8 mouse cellular contexts compared by ENCODE assay signal in the genomic region with DNA sequence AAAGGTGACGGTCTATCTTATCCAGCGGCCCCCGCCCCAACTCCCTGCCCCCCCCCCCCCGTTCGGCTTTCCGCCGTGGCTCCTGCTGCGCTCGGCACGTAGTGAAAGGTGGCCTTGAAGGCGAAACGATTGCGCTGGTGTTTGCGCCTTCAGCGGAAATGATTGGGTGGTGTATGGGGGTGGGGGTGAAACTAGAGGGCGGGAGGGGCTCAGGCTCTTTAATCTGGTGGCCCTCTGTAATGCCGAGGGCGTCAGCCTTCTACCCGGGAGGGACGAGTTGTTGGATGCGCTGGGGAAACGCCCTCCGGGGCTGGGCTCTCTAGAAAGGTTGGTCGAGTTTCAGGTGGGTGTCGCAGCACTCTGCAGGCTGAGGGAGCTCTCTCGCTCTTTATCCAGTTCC. TPM values are rescaled to one million over a fixed set of nuclear protein-coding genes. Genes with fewer than 3 reads are reported as not detected.
A peak's percentile ranks its signal among the peaks of the same experiment; 100 is the strongest.
DNase-seq lines count a peak whose midpoint lies in the region; ATAC-seq and TF ChIP-seq lines count a peak whose summit lies in the region.

No protein-coding gene starts in this region.

- H3K4me1 ChIP-seq in embryonic facial prominence, embryonic 14.5 days (ENCODE audit: control insufficient read depth, insufficient read depth, low read length), result peaks cover 15% of the 10 kb centered on the region
- H3K4me1 ChIP-seq in heart, embryonic 13.5 days, result peaks cover 53% of the 10 kb centered on the region
- H3K4me1 ChIP-seq in kidney, embryonic 15.5 days, result peaks cover 52% of the 10 kb centered on the region
- peaks cover 8% of the 10 kb centered on the region for H3K4me1 ChIP-seq in lung, embryonic 14.5 days (ENCODE audit: insufficient read depth)
- H3K4me1 ChIP-seq in thymus, adult 2 months (replicated peaks; ENCODE audit: control insufficient read depth, insufficient read depth, low read length), result peaks cover 27% of the 10 kb centered on the region

- peak overlapping the region; percentile 72 for H3K4me3 ChIP-seq in embryonic facial prominence, embryonic 14.5 days (ENCODE audit: low read depth, low read length)
- H3K4me3 ChIP-seq in heart, embryonic 13.5 days, result peak overlapping the region; percentile 76
- H3K4me3 ChIP-seq in kidney, embryonic 15.5 days (replicated peaks), result peak overlapping the region; percentile 85
- H3K4me3 ChIP-seq in lung, embryonic 14.5 days (ENCODE audit: low read depth, low read length), result peak overlapping the region; percentile 75
- peak overlapping the region; percentile 88 for H3K4me3 ChIP-seq in thymus, adult 2 months (ENCODE audit: control insufficient read depth, insufficient read depth, low read length)

- TF ChIP-seq CTCF in lung, embryonic 14.5 days (IDR thresholded peaks at IDR 0.05; ENCODE audit: low read depth), result no peak
- no peak for TF ChIP-seq CTCF in thymus, adult 2 months (IDR thresholded peaks at IDR 0.05; ENCODE audit: borderline replicate concordance, control insufficient read depth, extremely low read depth, insufficient read depth, low read length, poor library complexity)

- H3K9ac ChIP-seq in embryonic facial prominence, embryonic 14.5 days (ENCODE audit: low read depth, low read length), result peak overlapping the region; percentile 98
- peak overlapping the region; percentile 99 for H3K9ac ChIP-seq in heart, embryonic 13.5 days
- peak overlapping the region; percentile 97 for H3K9ac ChIP-seq in kidney, embryonic 15.5 days
- peak overlapping the region; percentile 98 for H3K9ac ChIP-seq in lung, embryonic 14.5 days

- H3K36me3 ChIP-seq in embryonic facial prominence, embryonic 14.5 days (ENCODE audit: control insufficient read depth, insufficient read depth, low read length), result no peaks in the 10 kb centered on the region
- H3K36me3 ChIP-seq in heart, embryonic 13.5 days, result peaks cover 8% of the 10 kb centered on the region; the same call in 1 of the 2 replicates
- no peaks in the 10 kb centered on the region for H3K36me3 ChIP-seq in kidney, embryonic 15.5 days
- H3K36me3 ChIP-seq in lung, embryonic 14.5 days (ENCODE audit: insufficient read depth), result no peaks in the 10 kb centered on the region
- H3K36me3 ChIP-seq in thymus, adult 2 months (ENCODE audit: control insufficient read depth, insufficient read depth, low read length), result no peaks in the 10 kb centered on the region

- peak; percentile 47 for ATAC-seq in activated CD4-positive, CD25-positive, alpha-beta regulatory T cell, adult 4 months
- ATAC-seq in embryonic facial prominence, embryonic 14.5 days (ENCODE audit: low read depth), result peak; percentile 14; the same call in 1 of the 2 replicates
- ATAC-seq in heart, embryonic 13.5 days (ENCODE audit: extremely low read depth, insufficient number of reproducible peaks, low FRiP score, low TSS enrichment), result no peak
- peak; percentile 20 for ATAC-seq in kidney, embryonic 15.5 days (replicated peaks; ENCODE audit: low FRiP score)
- ATAC-seq in lung, embryonic 14.5 days (ENCODE audit: insufficient read depth), result peak; percentile 9; the same call in 1 of the 2 replicates
- peak; percentile 28 for ATAC-seq in neutrophil, adult 5-6 weeks (ENCODE audit: extremely low read depth, insufficient number of reproducible peaks, low FRiP score, poor library complexity, severe bottlenecking)

- H3K27ac ChIP-seq in embryonic facial prominence, embryonic 14.5 days (replicated peaks; ENCODE audit: low read depth, low read length), result peak overlapping the region; percentile 99
- peak overlapping the region; percentile 100 for H3K27ac ChIP-seq in heart, embryonic 13.5 days (replicated peaks)
- H3K27ac ChIP-seq in kidney, embryonic 15.5 days, result peak overlapping the region; percentile 100
- peak overlapping the region; percentile 100 for H3K27ac ChIP-seq in lung, embryonic 14.5 days (ENCODE audit: low read depth)
- H3K27ac ChIP-seq in thymus, adult 2 months (ENCODE audit: control insufficient read depth, insufficient read depth, low read length), result peak overlapping the region; percentile 94

- H3K27me3 ChIP-seq in embryonic facial prominence, embryonic 14.5 days (replicated peaks; ENCODE audit: control insufficient read depth, insufficient read depth, low read length), result no peaks in the 10 kb centered on the region
- H3K27me3 ChIP-seq in heart, embryonic 13.5 days (replicated peaks), result no peaks in the 10 kb centered on the region
- no peaks in the 10 kb centered on the region for H3K27me3 ChIP-seq in kidney, embryonic 15.5 days
- H3K27me3 ChIP-seq in lung, embryonic 14.5 days (ENCODE audit: insufficient read depth, low read length), result no peaks in the 10 kb centered on the region
- H3K27me3 ChIP-seq in thymus, adult 2 months (ENCODE audit: control insufficient read depth, insufficient read depth, low read length), result no peaks in the 10 kb centered on the region

- WGBS in embryonic facial prominence, embryonic 14.5 days, result under 1% methylated on average over 24 of the region's 26 CpGs
- WGBS in heart, embryonic 13.5 days, result under 1% methylated on average over 26 of the region's 26 CpGs
- under 1% methylated on average over 23 of the region's 26 CpGs for WGBS in kidney, embryonic 15.5 days
- 0% methylated on average over 26 of the region's 26 CpGs for WGBS in lung, embryonic 14.5 days
- under 1% methylated on average over 26 of the region's 26 CpGs for WGBS in thymus, adult 2 months

- H3K4me2 ChIP-seq in embryonic facial prominence, embryonic 14.5 days (ENCODE audit: low read depth, low read length), result peak overlapping the region; percentile 84
- H3K4me2 ChIP-seq in heart, embryonic 13.5 days, result peak overlapping the region; percentile 94
- H3K4me2 ChIP-seq in kidney, embryonic 15.5 days, result peak overlapping the region; percentile 84
- H3K4me2 ChIP-seq in lung, embryonic 14.5 days, result peak overlapping the region; percentile 89

- TF ChIP-seq POLR2A in thymus, adult 2 months (IDR thresholded peaks at IDR 0.05; ENCODE audit: control insufficient read depth, extremely low read depth, insufficient read depth, low read length, poor library complexity), result peak; percentile 57; the same call in 1 of the 2 replicates

- no peaks in the 10 kb centered on the region for H3K9me3 ChIP-seq in embryonic facial prominence, embryonic 14.5 days (ENCODE audit: control insufficient read depth, low read length)
- no peaks in the 10 kb centered on the region for H3K9me3 ChIP-seq in heart, embryonic 13.5 days
- no peaks in the 10 kb centered on the region for H3K9me3 ChIP-seq in kidney, embryonic 15.5 days (replicated peaks)
- no peaks in the 10 kb centered on the region for H3K9me3 ChIP-seq in lung, embryonic 14.5 days (ENCODE audit: low read depth, low read length)

- peak; percentile 80 for DNase-seq in B cell, adult 2 months
- DNase-seq in embryonic facial prominence, embryonic 14.5 days (ENCODE audit: low spot score), result peak; percentile 86
- DNase-seq in lung, embryonic 14.5 days, result peak; percentile 67
- DNase-seq in thymus, adult 2 months, result peak; percentile 82

RNA-seq across cellular contexts. Expression of gene Anp32a, which starts 3.5 kb away (rescaled TPM):
- polyA plus RNA-seq in activated CD4-positive, CD25-positive, alpha-beta regulatory T cell, adult 4 months (2017; shearing (Covaris generic)), result 100 to 1,000 TPM; 108 to 132 TPM
- polyA plus RNA-seq in embryonic facial prominence, embryonic 14.5 days (2014; fragmentation: Nextera tagmentation; extraction: Ambion mirVana), result 107 and 112 TPM in 2 replicates
- 150 and 157 TPM in 2 replicates for polyA plus RNA-seq in heart, embryonic 13.5 days (2015; fragmentation: Nextera tagmentation; extraction: Ambion mirVana)
- polyA plus RNA-seq in kidney, embryonic 15.5 days (2015; fragmentation: Nextera tagmentation; extraction: Ambion mirVana), result 217 and 225 TPM in 2 replicates
- polyA plus RNA-seq in lung, embryonic 14.5 days (2014; fragmentation: Nextera tagmentation; extraction: Ambion mirVana), result 134 and 135 TPM in 2 replicates
- total RNA-seq in neutrophil, adult 5-6 weeks (2017), result 571 and 598 TPM in 2 replicates
- 37.4 and 38.0 TPM in 2 replicates for polyA plus RNA-seq in thymus, adult 2 months (2012; rRNA removed)
